Mouse (Mus musculus) 416B (cell line): ENCODE results near the gene Il13.

ENCODE experiments used
- DNase-seq: peaks from one replicate; pipeline ENCODE4 v3.0.0; 2011; ENCODE audit warnings: low read depth

Gene Il13

DNA sequence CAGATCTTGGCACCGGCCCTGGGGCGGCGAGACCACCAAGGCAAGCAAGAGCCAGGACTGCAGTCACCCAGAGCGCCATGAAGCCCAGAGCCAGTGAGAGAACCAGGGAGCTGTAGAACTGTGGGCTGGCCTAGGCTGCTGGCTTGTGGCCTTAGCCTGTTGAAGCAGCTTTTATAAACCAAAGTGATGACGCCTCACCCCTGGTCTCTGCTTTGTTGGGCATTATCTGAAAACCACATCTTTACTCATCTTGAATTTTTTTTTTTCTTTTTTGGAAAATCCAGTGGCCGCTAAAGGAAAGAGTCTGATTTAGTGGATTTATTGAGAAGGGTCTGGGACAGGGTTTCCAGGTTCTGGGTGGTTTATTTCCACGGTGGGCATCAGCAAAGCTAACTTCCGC is at the start of gene Il13:
TSS of gene Il13 (minus strand) at position 147 of the 400 bp plus-strand sequence.
- DNase-seq = peak; percentile 70

DNA sequence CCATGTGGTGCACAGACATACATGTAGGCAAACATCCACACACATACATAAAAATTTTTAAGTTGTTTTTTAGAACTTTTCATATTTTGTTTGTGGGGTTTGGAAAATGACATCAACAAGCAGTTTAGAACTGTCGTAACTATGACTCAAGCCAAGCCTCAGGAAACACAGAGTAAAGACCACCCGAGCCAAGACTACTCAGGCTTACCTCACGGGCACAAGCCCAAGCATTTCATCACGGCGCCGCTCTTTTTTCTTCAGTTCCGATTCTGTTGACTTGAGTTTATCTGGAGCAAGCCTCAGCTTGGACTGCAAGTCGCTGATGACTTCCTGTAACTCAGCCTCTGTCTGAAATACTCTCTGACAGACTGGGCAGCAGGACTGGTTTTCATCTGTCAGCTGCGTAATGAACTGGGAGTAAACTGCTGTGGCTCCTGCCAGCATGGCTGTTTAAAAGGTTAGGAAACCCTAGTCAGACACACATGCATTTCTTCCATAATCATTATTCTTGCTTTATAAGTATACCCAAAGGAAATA is 48.6 kb upstream of the Il13 start:
- DNase-seq = peak; percentile 19

DNA sequence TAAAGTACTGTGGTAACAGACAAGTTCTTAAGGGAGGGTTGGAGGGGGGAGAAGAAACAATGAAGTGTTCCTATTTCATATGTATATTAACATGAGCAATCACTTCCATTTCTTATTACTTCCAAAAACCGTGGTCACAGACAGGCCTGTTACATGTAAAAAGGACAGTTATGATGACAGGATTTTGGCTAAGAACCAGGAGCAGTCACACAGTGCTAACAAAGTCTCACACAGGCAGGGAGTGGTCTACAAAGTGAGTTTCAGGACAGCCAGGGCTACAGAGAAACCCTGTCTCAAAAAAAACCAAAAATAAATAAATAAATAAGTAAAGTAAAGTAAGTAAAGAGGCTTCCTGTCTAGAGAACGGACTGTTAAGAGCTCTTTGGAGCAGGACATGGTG is 47.7 kb upstream of the Il13 start:
- DNase-seq = no peak

DNA sequence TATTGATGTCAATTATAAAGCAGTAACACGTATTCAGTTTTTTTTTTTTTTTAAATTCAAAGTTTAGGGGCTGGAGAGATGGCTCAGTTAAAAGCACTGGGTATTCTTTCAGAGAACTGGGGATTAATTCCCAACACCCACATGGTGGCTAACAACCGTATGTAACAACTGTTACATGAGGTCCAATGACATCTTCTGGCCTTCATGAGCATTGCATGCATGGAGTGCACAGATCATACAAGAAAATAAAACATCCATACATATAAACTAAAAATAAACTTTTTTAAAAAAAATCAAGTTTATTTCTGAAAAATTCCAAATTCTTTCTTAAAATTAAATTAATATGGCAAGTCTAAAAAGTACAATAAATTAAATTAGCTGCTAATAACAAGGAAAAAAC is 47.2 kb upstream of the Il13 start:
- DNase-seq = no peak

DNA sequence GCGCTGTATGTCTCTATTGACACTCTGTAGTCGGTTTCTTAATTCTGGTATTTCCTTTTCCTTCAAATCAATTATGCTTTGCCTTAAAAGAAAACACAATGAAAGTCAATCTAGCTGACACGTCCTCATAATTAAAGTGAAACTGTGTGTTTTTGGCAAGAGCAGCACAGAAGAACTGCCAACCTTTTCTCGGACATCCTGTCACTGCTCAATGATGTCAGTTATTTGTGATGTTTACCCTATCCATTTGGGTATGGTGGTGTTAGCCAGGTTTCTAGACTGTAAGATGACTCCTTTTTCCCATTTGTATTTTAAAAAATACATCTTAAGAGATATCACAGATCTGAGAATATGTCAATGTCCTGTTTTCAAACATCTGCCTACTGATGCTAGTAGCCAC is 45.6 kb upstream of the Il13 start:
- no peak for DNase-seq

DNA sequence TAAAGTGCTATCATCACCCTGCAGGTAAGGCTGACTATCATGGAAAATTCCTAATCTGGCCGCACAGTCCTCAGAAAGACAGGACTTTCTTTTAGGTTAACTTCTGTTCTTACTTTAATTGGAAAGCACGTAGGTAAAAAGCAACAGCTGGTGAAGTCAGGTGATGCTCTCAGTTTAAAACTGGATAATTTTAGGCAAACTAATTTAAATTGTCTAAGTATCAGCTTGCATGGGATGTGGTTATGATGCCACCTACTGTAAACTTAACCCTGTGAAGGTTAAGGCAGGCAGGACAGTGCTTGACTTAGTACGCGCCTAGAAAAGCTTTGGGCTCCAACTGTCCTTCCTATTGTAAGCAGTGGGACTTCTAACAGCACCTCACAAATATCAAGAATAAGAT is 36.9 kb upstream of the Il13 start:
- DNase-seq = no peak

DNA sequence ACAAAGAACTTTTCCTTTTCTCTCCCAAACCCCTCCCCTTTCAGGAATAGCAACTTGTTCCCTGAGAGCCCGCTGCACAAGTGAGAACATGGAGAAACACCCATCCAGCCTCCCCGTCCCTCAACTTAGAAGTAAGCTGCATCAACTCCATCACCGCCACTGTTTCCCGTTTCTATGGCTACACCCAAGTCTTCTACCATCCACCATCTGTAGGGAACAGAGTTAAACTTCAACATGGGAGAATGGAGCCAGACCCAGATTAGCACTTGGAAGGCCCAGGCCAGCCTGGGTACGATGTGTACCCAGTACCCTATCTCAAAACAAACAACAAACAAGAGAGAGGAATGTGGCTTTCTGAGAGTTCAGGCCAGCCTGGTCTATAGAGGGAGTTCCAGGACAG is 29.6 kb upstream of the Il13 start:
- DNase-seq = no peak

DNA sequence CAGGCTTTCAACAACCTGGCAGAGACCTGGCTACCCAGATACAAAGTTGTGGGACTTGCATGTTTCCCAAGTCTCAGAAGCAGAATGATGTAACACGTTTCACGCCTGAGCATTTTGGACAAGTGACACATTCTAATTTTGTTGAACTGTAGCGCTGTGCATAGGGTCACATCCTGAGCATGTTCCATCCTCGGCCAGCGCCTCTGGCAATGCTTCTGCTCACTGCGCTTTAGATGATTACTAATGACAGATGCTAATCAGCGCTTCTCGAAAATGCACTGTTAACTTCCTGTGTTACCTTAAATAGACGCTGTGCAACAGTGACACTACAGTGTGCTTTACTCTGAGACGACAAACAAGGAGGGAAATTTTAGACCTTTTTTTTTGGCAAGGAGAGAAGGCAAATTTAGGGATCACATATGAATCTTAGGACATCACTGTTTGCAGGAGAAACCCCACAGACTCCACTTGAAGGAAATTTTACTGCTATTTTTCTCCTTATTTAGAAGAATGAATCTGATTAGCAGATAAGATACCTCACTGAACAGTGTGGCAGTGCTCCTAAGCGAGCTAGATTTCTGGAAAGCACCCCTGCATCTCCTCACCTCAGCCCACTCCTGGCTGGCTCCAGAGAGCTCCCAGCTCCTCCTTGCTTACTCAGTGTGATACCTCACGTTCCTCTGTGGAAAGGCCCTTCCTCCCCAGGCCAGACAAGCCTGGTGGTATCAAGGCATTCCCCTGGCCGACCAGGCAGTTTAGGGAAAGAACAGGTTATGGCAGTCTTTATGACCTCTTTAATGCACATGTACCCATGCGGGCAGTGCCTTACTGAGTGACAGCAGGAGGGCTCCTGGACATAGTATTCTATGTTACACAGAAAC is 28.5 kb upstream of the Il13 start:
- peak; percentile 82 for DNase-seq

DNA sequence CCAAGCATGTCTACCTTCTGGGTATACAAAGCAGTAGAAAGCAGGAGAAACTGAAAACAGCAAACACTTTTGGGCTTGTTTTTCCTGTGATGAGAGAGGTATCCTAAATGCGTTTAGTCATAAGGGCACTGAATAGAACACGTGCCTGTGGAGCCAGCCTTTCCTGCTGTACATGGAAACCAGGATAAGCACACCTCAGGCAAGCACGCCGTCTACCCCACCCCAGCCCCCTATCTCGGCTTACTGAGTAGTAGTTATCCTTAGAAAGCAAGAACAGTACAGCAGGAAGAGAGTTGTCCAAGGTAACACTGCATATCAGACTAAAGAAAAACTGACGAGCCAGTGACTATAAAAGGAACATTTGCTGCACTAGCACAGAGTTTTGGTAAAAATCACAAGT is 23.3 kb upstream of the Il13 start:
- DNase-seq = no peak

DNA sequence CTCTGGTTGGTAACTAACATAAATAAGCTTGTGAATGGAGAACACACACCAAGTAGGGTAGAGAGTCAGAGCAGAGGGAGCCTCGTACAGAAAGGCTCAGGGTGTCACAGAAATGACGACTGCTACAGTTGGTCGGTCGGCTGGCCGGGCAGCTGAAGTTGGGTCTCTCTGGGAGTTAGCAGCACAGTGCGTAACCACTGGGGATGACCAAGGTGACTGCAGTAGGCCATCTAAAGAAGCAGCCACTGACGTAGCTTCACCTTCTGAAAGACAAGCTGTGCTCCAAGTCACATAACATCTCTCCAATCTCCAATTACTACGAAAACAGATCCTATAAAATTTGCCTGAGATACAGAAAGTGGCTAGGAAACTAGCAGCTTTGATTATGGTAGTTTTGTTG is 22.9 kb upstream of the Il13 start:
- DNase-seq = no peak

DNA sequence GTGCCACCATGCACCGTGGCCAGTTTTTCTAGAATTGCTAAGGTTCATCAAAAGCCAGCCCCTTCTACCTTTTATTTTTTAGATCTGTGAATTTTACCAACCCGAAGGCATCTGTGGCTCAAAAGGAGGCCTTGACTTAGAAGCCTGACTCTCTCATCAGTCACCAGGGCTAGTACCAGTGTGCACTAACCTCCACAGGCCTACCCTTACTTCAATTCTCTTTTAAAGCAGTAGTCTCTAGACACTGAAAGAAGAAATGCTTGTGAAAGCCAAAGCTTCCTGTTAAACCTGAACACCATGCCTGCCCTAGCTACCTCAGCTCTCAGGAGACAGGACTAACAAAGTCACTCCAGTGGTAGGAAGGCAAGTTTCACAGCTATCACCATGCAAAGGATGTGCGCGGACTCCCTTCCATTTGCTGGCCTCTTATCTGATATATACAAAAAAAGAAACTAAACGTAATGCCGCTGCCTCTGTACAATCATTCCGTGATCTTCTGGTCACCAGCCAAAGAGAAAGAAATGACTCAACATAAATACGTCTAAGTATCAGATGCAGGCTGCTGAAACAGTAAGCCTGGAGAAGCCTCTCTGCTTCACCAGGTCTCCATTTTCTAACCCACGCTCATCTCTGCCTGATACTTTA is 22.2 kb upstream of the Il13 start:
- DNase-seq = peak; percentile 91

DNA sequence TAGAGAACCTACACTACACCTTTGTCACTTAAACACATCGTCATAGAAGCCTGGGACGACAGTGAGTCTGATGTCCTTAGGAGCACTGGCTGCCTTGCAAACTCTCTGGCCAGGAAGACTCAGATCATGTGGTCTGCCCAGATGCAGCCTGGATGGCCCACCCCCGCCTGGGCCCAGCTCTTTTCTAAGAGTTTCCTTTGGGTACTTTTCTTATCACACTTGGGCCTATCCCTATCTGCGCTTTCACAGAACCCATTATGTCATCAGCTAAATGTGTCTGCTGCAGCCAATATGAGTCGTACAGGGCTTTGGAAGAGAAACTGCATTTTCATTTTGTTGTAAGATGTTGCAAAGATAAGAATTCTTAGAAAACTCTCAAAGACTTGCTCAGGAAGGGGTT is 20.5 kb upstream of the Il13 start:
- peak; percentile 91 for DNase-seq

DNA sequence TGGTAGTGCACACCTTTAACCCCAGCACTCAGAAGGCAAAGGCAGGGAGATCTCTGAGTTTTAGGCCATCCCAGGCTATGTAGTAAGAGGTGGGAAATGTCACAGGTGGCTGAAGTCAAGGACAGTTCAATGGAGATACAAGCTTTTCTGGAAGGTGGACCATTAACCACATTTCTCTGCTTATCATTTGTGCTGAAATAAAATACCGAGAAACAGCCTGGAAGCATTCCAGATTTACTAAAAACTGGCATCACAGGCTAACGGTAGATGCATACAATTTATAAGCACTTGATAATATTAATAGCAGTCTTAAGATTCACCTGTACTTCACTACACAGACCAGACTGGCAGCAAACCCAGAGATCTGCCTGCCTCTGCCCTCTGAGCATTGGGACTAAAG is 17.9 kb upstream of the Il13 start:
- DNase-seq = no peak

DNA sequence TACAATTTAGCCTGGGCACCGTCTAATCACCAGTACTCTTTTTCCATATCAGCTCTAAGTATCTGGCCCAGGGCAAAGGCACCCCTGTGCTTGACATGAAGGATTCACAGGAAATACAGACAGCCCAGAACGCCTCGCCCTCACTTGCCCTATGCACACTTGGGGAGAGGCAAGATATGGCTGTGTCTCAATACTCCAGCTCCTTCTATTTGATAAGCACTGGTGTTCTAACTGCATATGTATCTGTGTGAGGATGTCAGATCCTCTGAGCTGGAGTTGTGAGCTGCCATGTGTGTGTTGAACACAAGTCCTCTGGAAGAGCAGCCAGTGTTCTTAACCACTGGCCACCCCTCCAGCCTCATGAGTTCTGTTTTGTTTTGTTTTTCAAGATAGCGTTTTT is 16.9 kb upstream of the Il13 start:
- no peak for DNase-seq

DNA sequence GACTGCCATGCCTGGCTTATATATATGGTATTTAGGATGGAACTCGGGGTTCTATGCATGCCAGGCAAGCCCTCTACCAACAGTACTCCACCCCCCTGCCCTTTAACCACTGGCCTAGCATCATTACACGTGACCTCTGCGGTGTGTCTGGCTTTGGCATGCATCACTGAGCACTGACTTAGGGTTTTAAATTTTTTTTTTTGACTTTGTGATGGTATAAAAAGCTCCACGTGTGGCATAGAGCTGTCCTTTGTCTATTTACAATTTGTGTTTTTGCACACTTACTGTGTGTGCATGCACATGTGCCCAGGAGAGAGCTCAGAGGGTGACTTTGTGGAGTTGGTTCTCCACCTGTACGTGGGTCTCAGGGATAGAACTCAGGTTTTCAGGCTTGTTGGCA is 9.5 kb upstream of the Il13 start:
- no peak for DNase-seq

DNA sequence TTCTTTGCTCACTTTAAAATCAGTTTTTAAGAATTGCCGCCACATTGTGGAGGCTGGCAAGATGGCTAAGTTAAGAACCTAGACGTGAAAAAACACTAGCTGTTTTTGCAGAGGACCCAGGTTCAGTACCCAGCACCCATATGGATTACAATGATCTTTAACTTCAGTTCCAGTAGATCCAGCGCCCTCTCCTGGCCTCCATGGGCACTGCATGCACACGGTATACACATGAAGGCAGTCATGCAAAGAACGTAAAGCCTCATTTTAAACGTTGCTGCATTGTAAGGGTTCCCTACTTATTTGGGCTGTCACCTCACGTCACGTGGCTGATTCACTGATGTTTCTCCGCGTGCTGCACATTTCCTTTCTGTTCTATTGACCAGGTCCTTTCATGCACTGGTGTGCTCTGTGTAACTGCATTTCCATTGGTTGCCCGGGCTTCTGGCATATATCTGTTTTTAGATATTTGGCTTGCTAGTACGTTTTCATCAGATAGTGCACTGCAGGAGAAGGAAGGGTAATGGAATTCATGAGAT is 8.3 kb upstream of the Il13 start:
- DNase-seq = no peak

DNA sequence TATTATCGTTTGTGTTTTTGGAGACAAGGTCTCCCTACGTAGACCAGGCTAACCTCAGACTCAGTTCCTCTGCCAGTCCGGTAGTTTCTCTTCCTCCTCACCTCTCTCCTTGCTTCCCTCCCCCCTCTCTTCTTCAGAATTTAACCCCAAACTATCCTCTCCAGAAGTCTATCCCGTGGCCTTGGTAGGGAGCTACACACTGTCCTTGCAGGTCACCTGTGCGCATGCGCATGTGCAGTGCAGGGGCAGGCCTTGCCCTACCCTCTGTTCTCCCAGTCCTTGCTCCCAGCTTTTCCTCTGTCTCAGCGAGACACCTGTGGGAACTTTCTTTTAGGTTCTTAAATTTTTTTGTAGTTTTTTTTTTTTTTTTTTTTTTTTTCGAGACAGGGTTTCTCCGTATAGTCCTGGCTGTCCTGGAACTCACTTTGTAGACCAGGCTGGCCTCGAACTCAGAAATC is 3.3 kb upstream of the Il13 start:
- no peak for DNase-seq

DNA sequence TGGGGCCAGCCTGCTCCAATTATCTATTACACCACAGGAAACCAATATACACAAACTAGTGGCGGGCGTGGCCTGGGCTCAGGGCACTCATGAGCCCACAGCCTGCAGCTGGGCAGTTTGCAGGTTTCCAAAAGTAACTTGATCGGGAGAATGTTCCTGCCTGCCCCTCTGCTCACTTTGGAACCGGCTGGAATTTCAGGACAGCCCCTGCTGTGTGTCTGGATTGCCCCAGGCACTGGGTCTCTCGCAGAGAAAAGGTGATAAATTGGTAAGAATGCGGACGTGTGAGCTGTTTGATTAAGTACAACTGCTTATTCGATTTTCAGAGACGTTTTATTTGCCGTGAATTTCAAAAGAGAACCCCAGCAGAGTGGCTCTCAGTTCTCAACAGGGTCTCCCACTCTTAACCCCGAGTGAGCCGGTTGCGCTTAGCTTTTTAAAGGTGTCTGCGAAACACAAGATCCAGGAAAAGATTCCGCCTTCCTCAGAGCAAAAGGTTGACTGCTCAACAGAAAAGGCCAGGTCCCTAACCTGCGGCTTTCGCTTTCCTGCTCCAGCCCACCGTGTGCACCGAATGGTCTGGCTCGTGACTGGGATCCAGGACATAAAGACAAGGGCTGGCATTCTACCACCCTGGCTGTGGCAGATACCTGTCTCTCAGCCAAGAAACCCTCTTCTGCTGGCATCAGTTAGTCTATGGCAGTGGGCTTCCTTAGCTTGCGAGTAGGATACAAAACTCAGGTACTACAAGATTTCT is 2.7 kb upstream of the Il13 start:
- no peak for DNase-seq

DNA sequence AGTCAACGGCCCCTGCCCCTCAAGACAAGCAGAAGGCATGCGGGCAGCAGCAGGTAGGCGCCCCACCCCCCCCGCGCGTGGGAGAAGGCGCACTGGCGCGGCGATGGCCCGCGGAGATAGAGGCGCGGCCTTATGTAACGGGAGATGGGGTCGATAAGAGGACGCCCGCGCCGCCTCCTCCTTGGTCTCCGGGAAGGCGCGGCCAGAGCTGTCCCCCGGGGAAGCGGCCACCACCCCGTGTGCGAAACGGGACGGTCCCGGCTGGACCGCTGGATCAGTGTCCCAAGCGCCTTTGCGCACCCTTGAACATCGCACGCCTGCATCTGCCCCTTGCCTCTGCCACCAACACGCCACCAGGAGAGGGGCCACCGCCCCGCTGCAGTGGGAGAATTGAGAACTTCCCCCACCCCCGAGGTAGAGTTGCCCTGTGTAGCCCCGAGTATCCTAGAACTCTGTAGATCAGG is 1.7 kb upstream of the Il13 start:
- no peak for DNase-seq

DNA sequence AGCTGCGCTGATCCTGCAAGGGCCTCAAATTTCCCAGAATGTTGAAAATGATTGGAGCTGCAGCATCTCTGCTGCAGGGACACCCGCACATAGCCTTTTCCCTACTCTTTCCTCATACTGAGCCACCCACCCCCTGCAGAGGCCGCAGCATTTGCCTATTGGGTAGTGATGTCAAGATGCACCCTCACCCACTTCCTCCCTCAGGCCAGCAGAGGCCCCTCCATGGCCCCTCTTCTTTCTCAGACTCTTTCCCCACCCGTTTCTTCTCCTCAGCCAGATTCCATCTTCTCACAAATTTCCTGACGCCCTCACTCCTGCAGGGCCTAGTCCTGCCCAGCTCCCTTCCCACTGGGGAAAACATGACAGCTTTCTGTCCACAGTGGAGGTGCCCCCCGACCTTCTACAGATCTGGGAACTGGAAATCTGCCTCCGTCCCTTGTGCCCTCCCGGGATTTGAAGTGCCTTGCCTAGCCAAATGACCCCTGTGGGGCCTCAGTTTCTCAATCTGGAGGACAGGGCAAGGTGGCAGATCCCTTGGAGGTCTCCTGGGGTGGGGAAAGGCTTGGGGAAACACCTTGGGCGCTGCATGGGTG is 1.2 kb upstream of the Il13 start:
- DNase-seq = no peak

DNA sequence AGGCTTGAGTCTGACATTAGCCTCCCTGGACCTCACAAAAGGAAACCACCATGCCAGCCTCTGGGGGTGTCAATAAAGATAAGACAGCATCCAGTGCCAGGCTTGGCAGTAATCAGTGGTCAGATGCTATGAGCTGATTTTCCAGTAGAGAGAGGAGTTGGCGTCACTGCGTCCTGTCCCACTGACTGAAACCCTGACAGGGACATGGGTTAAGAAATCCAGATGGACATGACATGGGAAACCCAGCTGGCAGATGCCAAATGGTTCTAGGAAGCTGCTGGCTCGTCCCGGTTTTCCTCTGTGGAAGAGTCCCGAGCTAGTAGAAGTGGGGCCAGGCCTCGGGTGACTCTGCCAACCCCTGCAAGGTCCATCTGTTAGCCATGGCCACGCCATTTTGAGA is 858 bp downstream of the Il13 start:
- peak; percentile 79 for DNase-seq
